Mouse (Mus musculus) neural tube, embryonic 11.5 days (tissue): ENCODE results near the gene Nprl3. TPM values are rescaled to one million over a fixed set of nuclear protein-coding genes. Genes with fewer than 3 reads are reported as not detected.

Source experiments
- ATAC-seq: fragments of 200-750 bp; cut with Nextera tagmentation; 2 replicates; pipeline ENCODE4 v1.8.0; 2017; ENCODE audit warnings: moderate number of reproducible peaks, mild to moderate bottlenecking, moderate TSS enrichment, moderate library complexity; ENCODE audit not compliant: insufficient read depth, low FRiP score, low TSS enrichment
- DNase-seq: peaks from one replicate; pipeline ENCODE4 v3.0.0-alpha.2; 2015; ENCODE audit warnings: low spot score
- H3K27ac ChIP-seq: fragments of 300-500 bp; sonication (generic); 2 replicates; pipeline ENCODE4 v1.5.1; 2014; ENCODE audit warnings: low read depth, mild to moderate bottlenecking, low read length
- H3K27me3 ChIP-seq: fragments of 300-500 bp; sonication (generic); 2 replicates; pipeline ENCODE4 v1.6.1; 2014; ENCODE audit warnings: mild to moderate bottlenecking, low read length, mixed read lengths; ENCODE audit not compliant: control insufficient read depth, insufficient read depth
- H3K36me3 ChIP-seq: fragments of 300-500 bp; sonication (generic); 2 replicates; pipeline ENCODE4 v1.6.1; 2014; ENCODE audit warnings: mild to moderate bottlenecking, low read length, moderate library complexity, mixed read lengths; ENCODE audit not compliant: control insufficient read depth, insufficient read depth
- H3K4me1 ChIP-seq: fragments of 300-500 bp; sonication (generic); 2 replicates; pipeline ENCODE4 v1.6.1; 2014; ENCODE audit warnings: low read length, mixed read lengths; ENCODE audit not compliant: control insufficient read depth, insufficient read depth
- H3K4me2 ChIP-seq: fragments of 300-500 bp; sonication (generic); 2 replicates; pipeline ENCODE4 v1.6.1; 2014; ENCODE audit warnings: low read depth, mild to moderate bottlenecking, moderate library complexity
- H3K4me3 ChIP-seq: fragments of 300-500 bp; sonication (generic); 2 replicates; pipeline ENCODE4 v1.5.1; 2014; ENCODE audit warnings: low read depth, low read length
- H3K9ac ChIP-seq: fragments of 300-500 bp; sonication (generic); 2 replicates; pipeline ENCODE4 v1.6.1; 2014; ENCODE audit warnings: mild to moderate bottlenecking, low read length
- H3K9me3 ChIP-seq: fragments of 300-500 bp; sonication (generic); 2 replicates; pipeline ENCODE4 v1.6.1; 2016; ENCODE audit warnings: low read length; ENCODE audit not compliant: control insufficient read depth
- WGBS: fragments of 180-500 bp; shearing (Covaris S2); extraction: QIAGEN DNeasy Blood & Tissue Kit; methylation state at CpG from one replicate; pipeline ENCODE4 v1.1.7; 2014; 5-methylcytosine and 5-hydroxymethylcytosine counted together
- polyA plus RNA-seq: library from polyadenylated mRNA; unstranded; fragments of >200 nt; fragmentation: Nextera tagmentation; extraction: Ambion mirVana; gene quantifications from 2 replicates; pipeline ENCODE4 v1.2.1, GENCODE M21; 2014

The Nprl3 gene
- 29.0 and 33.0 TPM in 2 replicates for polyA plus RNA-seq

DNA sequence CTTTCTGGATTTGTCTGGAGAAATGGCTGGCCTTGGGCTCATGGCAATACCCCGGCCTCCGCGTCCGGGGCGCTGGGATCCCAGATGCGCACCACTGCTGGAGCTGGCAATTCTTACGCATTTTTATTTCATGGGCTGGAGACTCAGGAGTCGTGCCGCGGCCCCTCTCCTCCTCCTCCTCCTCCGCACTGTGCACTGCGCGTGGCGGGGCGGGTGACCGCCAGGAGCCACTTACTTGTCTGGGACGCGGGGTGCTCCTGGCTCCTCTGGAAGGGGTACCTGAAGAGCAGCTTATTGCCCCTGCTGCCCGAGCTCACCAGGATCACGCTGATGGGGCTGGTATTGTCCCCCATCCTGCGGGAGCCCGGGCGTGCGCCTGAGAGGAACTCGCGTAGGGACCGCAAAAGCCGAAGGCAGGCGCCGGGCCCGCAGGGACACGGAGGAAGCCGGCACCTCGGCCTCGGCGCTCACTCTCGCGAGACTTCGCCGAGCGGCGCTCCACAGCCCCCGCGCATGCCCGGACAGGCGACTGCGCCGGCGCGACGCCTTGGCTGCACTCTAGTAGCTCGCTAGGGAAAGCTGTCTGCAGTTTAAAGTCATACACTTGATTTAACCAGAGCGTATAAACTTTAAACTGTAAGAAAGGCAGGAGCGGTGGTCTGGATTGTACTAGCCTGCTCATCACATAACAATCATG lies at the start of gene Nprl3:
Gene Nprl3 (minus strand): TSS at position 520 of the 697 bp plus-strand sequence.
- ATAC-seq (peak; percentile 98), DNase-seq (peak; percentile 98)
- H3K4me3 ChIP-seq: peak within 1 kb of the TSS; percentile 68
- H3K9ac ChIP-seq: peak within 1 kb of the TSS; percentile 97
- peak within 1 kb of the TSS; percentile 95 for H3K27ac ChIP-seq
- H3K36me3 ChIP-seq: 0 out of 2 replicates have a peak, but pooled peaks cover 2% of the 10 kb centered on the region
- no peaks in the 10 kb centered on the region for H3K27me3 ChIP-seq
- peak within 1 kb of the TSS; percentile 43 for H3K4me2 ChIP-seq
- H3K4me1 ChIP-seq: no peaks in the 10 kb centered on the region; the same call in 1 of the 2 replicates
- WGBS: under 1% methylated on average over 54 of the region's 54 CpGs
- H3K9me3 ChIP-seq: no peaks in the 10 kb centered on the region

DNA sequence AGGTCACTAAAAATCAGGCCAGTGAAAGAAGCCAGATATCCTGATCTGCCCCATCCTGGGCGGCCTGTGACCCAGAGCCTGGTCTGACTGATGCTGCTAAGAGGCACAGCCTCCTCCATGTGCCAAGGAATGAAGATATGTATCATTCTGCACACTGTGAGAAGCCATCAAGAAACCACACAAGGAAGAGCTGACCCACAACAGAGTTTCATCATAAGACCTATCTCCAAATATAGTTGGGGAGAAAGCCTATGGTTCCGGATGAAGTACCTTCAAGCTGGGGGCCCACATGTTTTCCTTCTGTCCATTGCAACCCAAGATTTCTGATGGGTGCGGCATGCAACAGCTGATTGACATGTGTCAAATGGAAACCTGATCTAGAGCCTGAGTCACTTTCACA lies 48.5 kb upstream of the Nprl3 start:
- Histone ChIP-seq H3K4me1 (no peaks in the 10 kb centered on the region), H3K27ac (no peak overlapping the region), H3K36me3 (no peaks in the 10 kb centered on the region), H3K9ac (no peak overlapping the region), H3K9me3 (no peaks in the 10 kb centered on the region), H3K27me3 (no peaks in the 10 kb centered on the region), H3K4me2 (no peak overlapping the region), H3K4me3 (no peak overlapping the region)
- 82% methylated on average over 3 of the region's 3 CpGs for WGBS
- DNase-seq (no peak), ATAC-seq (no peak)

GRCm38 (mm10) chr11:32309928-32310327 lies 42.4 kb upstream of the Nprl3 start:
- no peak overlapping the region for H3K9ac ChIP-seq
- H3K9me3 ChIP-seq: no peaks in the 10 kb centered on the region
- ATAC-seq (no peak), DNase-seq (no peak)
- 83% methylated on average over 3 of the region's 3 CpGs for WGBS
- H3K36me3 ChIP-seq: no peaks in the 10 kb centered on the region
- H3K27me3 ChIP-seq: no peaks in the 10 kb centered on the region
- H3K27ac ChIP-seq: no peak overlapping the region
- no peak overlapping the region for H3K4me3 ChIP-seq
- H3K4me2 ChIP-seq: no peak overlapping the region
- H3K4me1 ChIP-seq: no peaks in the 10 kb centered on the region

GRCm38 (mm10) chr11:32309446-32309845 lies 41.9 kb upstream of the Nprl3 start:
- Histone ChIP-seq H3K27me3 (no peaks in the 10 kb centered on the region), H3K36me3 (no peaks in the 10 kb centered on the region), H3K27ac (no peak overlapping the region), H3K4me2 (no peak overlapping the region), H3K9me3 (no peaks in the 10 kb centered on the region), H3K4me1 (no peaks in the 10 kb centered on the region), H3K9ac (no peak overlapping the region), H3K4me3 (no peak overlapping the region)
- ATAC-seq (no peak), DNase-seq (no peak)
- WGBS: 54% methylated on average over 4 of the region's 4 CpGs

- no peak overlapping the region for H3K4me3 ChIP-seq
- 84% methylated on average over 1 of the region's 1 CpGs for WGBS
- DNase-seq (no peak), ATAC-seq (no peak)
- no peaks in the 10 kb centered on the region for H3K4me1 ChIP-seq
- H3K27ac ChIP-seq: no peak overlapping the region
- H3K9me3 ChIP-seq: no peaks in the 10 kb centered on the region
- no peaks in the 10 kb centered on the region for H3K36me3 ChIP-seq
- H3K27me3 ChIP-seq: no peaks in the 10 kb centered on the region
- no peak overlapping the region for H3K9ac ChIP-seq
- H3K4me2 ChIP-seq: no peak overlapping the region
Observed at GRCm38 (mm10) chr11:32307006-32307405, 39.5 kb upstream of the Nprl3 start.

- WGBS: 95% methylated on average over 1 of the region's 1 CpGs
- no peak for ATAC-seq
- no peak for DNase-seq
- H3K27ac ChIP-seq: no peak overlapping the region
- no peak overlapping the region for H3K4me3 ChIP-seq
- no peaks in the 10 kb centered on the region for H3K4me1 ChIP-seq
- no peaks in the 10 kb centered on the region for H3K27me3 ChIP-seq
- no peak overlapping the region for H3K4me2 ChIP-seq
- no peaks in the 10 kb centered on the region for H3K36me3 ChIP-seq
- no peak overlapping the region for H3K9ac ChIP-seq
- H3K9me3 ChIP-seq: no peaks in the 10 kb centered on the region
Observed at GRCm38 (mm10) chr11:32303455-32303854, 35.9 kb upstream of the Nprl3 start.

- H3K27me3 ChIP-seq: no peaks in the 10 kb centered on the region
- H3K27ac ChIP-seq: no peak overlapping the region
- no peak overlapping the region for H3K4me3 ChIP-seq
- no peak for ATAC-seq
- H3K4me2 ChIP-seq: no peak overlapping the region
- DNase-seq: no peak
- no peaks in the 10 kb centered on the region for H3K9me3 ChIP-seq
- no peaks in the 10 kb centered on the region for H3K4me1 ChIP-seq
- 49% methylated on average over 2 of the region's 2 CpGs for WGBS
- no peaks in the 10 kb centered on the region for H3K36me3 ChIP-seq
- no peak overlapping the region for H3K9ac ChIP-seq
Observed at GRCm38 (mm10) chr11:32302824-32303419, 35.4 kb upstream of the Nprl3 start.

DNA sequence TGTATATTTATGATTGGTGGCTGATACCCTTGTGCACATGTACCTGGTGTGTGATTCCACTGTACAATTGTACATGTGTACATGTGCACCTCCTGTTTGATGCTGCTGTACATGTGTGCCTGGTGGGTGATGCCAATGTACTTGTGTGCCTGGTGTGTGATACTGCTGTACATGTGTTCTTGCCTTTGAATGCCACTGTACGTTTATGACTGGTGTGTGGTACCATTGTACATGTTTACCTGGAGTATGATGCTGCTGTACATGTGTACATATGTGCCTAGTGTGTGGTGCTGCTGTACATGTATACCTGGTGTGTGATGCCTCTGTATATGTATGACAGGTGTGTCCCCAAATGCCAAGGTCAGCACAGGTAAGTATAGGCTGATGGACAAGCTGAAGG lies 34.0 kb upstream of the Nprl3 start:
- H3K9ac ChIP-seq: no peak overlapping the region
- no peak for ATAC-seq
- no peak overlapping the region for H3K4me2 ChIP-seq
- H3K36me3 ChIP-seq: no peaks in the 10 kb centered on the region
- WGBS: 68% methylated on average over 1 of the region's 1 CpGs
- no peak for DNase-seq
- no peaks in the 10 kb centered on the region for H3K9me3 ChIP-seq
- no peaks in the 10 kb centered on the region for H3K27me3 ChIP-seq
- no peak overlapping the region for H3K4me3 ChIP-seq
- no peak overlapping the region for H3K27ac ChIP-seq
- H3K4me1 ChIP-seq: no peaks in the 10 kb centered on the region
